Mouse (Mus musculus): ENCODE measurements around the gene Lrtm2. TPM values are rescaled to one million over a fixed set of nuclear protein-coding genes. Genes with fewer than 3 reads are reported as not detected.

The Lrtm2 gene
- polyA plus RNA-seq, 1 experiment from 2014 or later = 7.8 TPM

DNA sequence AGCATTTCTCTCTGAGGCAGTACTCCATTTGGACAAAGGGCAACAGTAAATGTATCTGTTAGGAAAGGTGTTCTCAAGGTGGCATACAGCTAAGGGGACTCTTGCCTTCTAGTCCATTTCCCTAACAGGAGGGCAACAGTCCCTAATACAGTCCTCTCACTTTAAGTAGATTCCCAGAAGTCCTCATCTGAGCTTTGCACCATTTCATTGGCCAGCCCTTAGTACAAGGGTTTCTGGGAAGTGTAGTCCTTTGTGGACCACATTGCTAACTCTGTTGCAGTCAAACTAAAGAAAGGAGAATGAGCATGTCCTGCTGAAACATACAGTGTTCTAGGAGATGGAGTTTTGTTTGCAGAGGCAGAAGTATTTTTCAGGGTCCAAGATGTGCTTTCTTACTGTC is 10.8 kb upstream of the Lrtm2 start:
- Histone ChIP-seq H3K4me2 (replicated peaks) (no peak overlapping the region), H3K27ac (no peak overlapping the region), H3K27me3 (ENCODE audit: control insufficient read depth, insufficient read depth, low read length) (no peaks in the 10 kb centered on the region), H3K4me3 (replicated peaks; ENCODE audit: low read length) (no peak overlapping the region), H3K9me3 (ENCODE audit: control insufficient read depth, low read length) (no peaks in the 10 kb centered on the region), H3K36me3 (replicated peaks; ENCODE audit: control insufficient read depth, insufficient read depth) (no peaks in the 10 kb centered on the region), H3K9ac (no peak overlapping the region), H3K4me1 (replicated peaks; ENCODE audit: control insufficient read depth, insufficient read depth, low read length) (no peaks in the 10 kb centered on the region)
- ATAC-seq (ENCODE audit: low FRiP score) (peak; percentile 89), DNase-seq (ENCODE audit: low spot score) (peak; percentile 77)

DNA sequence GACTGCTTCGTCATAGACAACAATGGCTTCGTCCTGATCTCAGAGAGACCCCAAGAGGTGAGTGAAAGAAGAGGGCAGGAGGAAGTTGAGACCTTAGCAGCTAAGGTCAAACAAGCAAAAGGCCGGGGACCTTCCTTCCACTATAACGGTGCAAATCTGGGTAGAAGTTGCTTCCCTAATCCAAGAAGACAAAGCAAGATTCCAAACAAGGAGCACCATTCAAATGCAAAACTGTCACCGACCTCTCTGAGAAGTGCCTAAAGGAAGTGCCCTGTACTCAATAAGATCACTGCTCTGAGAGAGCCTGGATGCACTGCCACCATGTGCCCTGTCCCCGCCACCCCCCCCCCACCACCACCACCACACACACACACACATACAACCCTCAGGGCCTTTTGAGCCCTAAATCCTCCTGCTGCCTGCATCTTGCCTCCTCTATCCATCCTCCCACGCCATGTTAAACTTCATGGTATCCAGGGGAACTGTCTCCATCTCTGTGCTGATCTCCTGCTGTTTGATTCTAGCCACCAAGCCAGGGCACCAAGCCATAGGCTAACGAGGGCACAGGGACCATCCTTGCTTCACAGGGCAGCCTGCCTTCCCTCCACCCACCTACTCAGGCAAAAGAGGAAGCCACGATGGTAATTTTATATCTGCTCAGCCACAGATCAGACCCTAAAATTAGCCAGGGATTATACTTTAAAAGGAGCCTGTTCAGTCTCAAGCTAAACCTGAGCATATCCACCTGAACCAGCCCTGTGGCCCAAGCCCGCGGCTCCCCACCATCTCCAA is 7.8 kb upstream of the Lrtm2 start:
- DNase-seq (ENCODE audit: low spot score) (no peak), ATAC-seq (ENCODE audit: low FRiP score) (no peak)
- Histone ChIP-seq H3K9ac (no peak overlapping the region), H3K27me3 (ENCODE audit: control insufficient read depth, insufficient read depth, low read length) (no peaks in the 10 kb centered on the region), H3K27ac (no peak overlapping the region), H3K36me3 (replicated peaks; ENCODE audit: control insufficient read depth, insufficient read depth) (no peaks in the 10 kb centered on the region), H3K4me2 (replicated peaks) (no peak overlapping the region), H3K4me1 (replicated peaks; ENCODE audit: control insufficient read depth, insufficient read depth, low read length) (no peaks in the 10 kb centered on the region), H3K9me3 (ENCODE audit: control insufficient read depth, low read length) (no peaks in the 10 kb centered on the region), H3K4me3 (replicated peaks; ENCODE audit: low read length) (no peak overlapping the region)
- 31% methylated on average over 11 of the region's 11 CpGs for WGBS

DNA sequence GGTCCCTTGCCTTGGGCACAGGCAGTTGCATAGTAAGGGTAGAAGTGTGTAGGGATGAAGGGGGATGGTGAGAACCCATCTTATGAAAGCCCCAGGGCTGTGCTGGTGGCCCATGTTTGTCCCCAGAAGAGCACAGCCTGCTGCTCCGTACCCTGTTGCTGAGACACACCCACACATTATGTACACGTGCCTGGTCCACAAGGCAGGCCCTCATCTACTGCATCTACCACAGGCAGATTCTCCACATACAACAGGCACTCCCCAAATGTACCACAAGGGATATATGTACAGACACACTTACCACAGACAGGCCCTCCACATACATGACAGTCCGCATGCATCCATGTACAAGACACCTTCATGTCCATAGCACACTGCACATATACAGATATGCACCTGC is 6.7 kb upstream of the Lrtm2 start:
- no peak for ATAC-seq (ENCODE audit: low FRiP score)
- Histone ChIP-seq H3K4me1 (replicated peaks; ENCODE audit: control insufficient read depth, insufficient read depth, low read length) (no peaks in the 10 kb centered on the region), H3K36me3 (replicated peaks; ENCODE audit: control insufficient read depth, insufficient read depth) (no peaks in the 10 kb centered on the region), H3K4me3 (replicated peaks; ENCODE audit: low read length) (no peak overlapping the region), H3K27me3 (ENCODE audit: control insufficient read depth, insufficient read depth, low read length) (no peaks in the 10 kb centered on the region), H3K27ac (no peak overlapping the region), H3K9ac (no peak overlapping the region), H3K9me3 (ENCODE audit: control insufficient read depth, low read length) (no peaks in the 10 kb centered on the region), H3K4me2 (replicated peaks) (no peak overlapping the region)
- no peak for DNase-seq (ENCODE audit: low spot score)
- WGBS = 73% methylated on average over 3 of the region's 3 CpGs

DNA sequence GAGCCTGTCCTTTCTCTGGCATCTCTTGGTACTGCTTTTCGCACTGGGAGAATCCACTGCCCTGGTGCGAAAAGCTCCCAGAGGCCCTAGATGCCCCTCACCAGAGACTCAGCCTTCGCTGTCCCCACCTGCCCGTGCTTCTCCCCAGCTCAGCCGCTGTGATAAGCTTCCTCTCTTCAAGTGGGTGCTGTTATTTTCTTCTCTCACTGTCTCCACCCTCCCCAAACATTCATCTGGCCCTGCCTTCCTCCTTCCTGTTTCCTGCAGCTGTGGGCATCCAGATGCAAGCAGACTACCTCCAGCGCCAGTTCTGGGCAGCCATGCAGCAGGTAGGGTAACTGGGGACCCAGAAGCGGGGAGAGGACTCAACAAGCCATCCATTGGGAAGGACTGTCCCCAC is 5.6 kb upstream of the Lrtm2 start:
- H3K9me3 ChIP-seq (ENCODE audit: control insufficient read depth, low read length) = no peaks in the 10 kb centered on the region
- H3K27me3 ChIP-seq (ENCODE audit: control insufficient read depth, insufficient read depth, low read length) = no peaks in the 10 kb centered on the region
- no peak overlapping the region for H3K9ac ChIP-seq
- H3K27ac ChIP-seq = no peak overlapping the region
- no peaks in the 10 kb centered on the region; the same call in 1 of the 2 replicates for H3K4me1 ChIP-seq (replicated peaks; ENCODE audit: control insufficient read depth, insufficient read depth, low read length)
- ATAC-seq (ENCODE audit: low FRiP score) (no peak), DNase-seq (ENCODE audit: low spot score) (no peak)
- H3K36me3 ChIP-seq (replicated peaks; ENCODE audit: control insufficient read depth, insufficient read depth) = no peaks in the 10 kb centered on the region
- WGBS = 89% methylated on average over 7 of the region's 7 CpGs
- no peak overlapping the region for H3K4me2 ChIP-seq (replicated peaks)
- H3K4me3 ChIP-seq (replicated peaks; ENCODE audit: low read length) = no peak overlapping the region

DNA sequence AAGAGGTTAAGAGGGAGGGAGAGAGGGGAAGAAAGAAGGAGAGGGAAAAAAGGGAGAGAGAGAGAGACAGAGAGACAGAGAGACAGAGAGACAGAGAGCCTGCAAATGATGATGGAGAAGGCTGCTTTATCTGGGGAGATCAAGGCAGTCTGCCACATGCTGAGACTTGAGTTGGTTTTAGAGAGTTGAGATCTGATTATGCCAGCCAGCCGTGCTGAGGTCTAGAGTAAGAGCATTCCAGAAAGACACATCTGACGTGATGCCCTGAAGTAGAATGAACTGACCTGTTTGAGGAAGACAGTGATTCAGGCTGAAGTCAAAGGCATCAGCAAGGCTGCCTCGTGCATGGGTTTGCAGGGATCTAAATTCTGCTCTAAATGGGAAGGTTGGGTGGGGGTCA is 3.3 kb upstream of the Lrtm2 start:
- WGBS = 49% methylated on average over 3 of the region's 3 CpGs
- peaks cover 21% of the 10 kb centered on the region for H3K4me1 ChIP-seq (replicated peaks; ENCODE audit: control insufficient read depth, insufficient read depth, low read length)
- H3K9me3 ChIP-seq (ENCODE audit: control insufficient read depth, low read length) = no peaks in the 10 kb centered on the region
- H3K9ac ChIP-seq = no peak overlapping the region
- H3K36me3 ChIP-seq (replicated peaks; ENCODE audit: control insufficient read depth, insufficient read depth) = no peaks in the 10 kb centered on the region
- no peak overlapping the region for H3K4me3 ChIP-seq (replicated peaks; ENCODE audit: low read length)
- DNase-seq (ENCODE audit: low spot score) = no peak
- no peak overlapping the region for H3K4me2 ChIP-seq (replicated peaks)
- H3K27me3 ChIP-seq (ENCODE audit: control insufficient read depth, insufficient read depth, low read length) = peaks cover 4% of the 10 kb centered on the region; the same call in 1 of the 2 replicates
- ATAC-seq (ENCODE audit: low FRiP score) = no peak
- H3K27ac ChIP-seq = no peak overlapping the region

DNA sequence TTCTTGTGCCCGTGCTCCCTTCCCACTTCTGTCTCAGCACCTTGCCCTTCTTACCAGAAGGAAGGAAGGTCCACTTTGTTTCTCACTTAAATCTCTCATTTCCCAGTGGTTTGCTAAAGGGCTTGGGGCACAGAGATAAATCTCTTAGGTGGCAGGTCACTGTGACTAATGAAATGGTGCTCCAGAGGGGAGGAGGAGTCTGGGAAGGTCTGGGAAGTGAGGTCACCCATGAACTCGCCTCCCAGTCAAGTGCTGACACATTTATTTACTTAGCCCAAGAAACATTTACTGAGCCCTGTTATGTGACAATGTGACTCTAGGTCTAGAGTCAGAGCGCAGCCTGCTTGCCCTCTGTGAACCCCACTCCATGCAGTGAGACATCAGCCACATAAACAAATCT is 2.6 kb upstream of the Lrtm2 start:
- ATAC-seq (ENCODE audit: low FRiP score) (no peak), DNase-seq (ENCODE audit: low spot score) (no peak)
- WGBS = 26% methylated on average over 3 of the region's 3 CpGs
- H3K27me3 ChIP-seq (ENCODE audit: control insufficient read depth, insufficient read depth, low read length) = peaks cover 4% of the 10 kb centered on the region; the same call in 1 of the 2 replicates
- H3K9me3 ChIP-seq (ENCODE audit: control insufficient read depth, low read length) = no peaks in the 10 kb centered on the region
- no peak overlapping the region for H3K9ac ChIP-seq
- no peak overlapping the region for H3K27ac ChIP-seq
- peaks cover 28% of the 10 kb centered on the region for H3K4me1 ChIP-seq (replicated peaks; ENCODE audit: control insufficient read depth, insufficient read depth, low read length)
- H3K4me2 ChIP-seq (replicated peaks) = no peak overlapping the region
- H3K36me3 ChIP-seq (replicated peaks; ENCODE audit: control insufficient read depth, insufficient read depth) = no peaks in the 10 kb centered on the region
- no peak overlapping the region for H3K4me3 ChIP-seq (replicated peaks; ENCODE audit: low read length)

DNA sequence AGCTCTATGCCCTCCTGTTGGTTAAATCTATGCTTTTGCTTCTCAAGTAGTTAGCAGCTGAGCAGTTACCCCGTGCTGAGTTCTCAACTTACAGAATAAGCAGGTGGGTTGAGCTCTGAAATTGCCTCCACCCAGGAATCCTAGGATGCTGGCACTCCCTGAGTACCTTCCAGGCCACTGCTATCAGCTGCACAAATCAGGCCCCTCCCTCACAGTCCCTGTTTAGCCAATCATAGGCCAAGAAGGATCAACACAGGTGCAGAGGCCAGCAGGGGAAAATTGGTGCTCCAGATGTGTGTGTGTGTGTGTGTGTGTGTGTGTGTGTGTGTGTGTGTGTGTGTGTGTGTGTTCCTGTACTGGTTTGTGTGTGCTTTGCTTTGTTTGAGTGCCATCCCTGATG is 1.5 kb upstream of the Lrtm2 start:
- Histone ChIP-seq H3K4me3 (replicated peaks; ENCODE audit: low read length) (no peak overlapping the region), H3K4me1 (replicated peaks; ENCODE audit: control insufficient read depth, insufficient read depth, low read length) (peaks cover 35% of the 10 kb centered on the region), H3K36me3 (replicated peaks; ENCODE audit: control insufficient read depth, insufficient read depth) (no peaks in the 10 kb centered on the region), H3K4me2 (replicated peaks) (no peak overlapping the region), H3K9ac (no peak overlapping the region), H3K9me3 (ENCODE audit: control insufficient read depth, low read length) (no peaks in the 10 kb centered on the region), H3K27me3 (ENCODE audit: control insufficient read depth, insufficient read depth, low read length) (peaks cover 4% of the 10 kb centered on the region; the same call in 1 of the 2 replicates), H3K27ac (no peak overlapping the region)
- 8% methylated on average over 1 of the region's 1 CpGs for WGBS
- no peak for DNase-seq (ENCODE audit: low spot score)
- no peak for ATAC-seq (ENCODE audit: low FRiP score)

DNA sequence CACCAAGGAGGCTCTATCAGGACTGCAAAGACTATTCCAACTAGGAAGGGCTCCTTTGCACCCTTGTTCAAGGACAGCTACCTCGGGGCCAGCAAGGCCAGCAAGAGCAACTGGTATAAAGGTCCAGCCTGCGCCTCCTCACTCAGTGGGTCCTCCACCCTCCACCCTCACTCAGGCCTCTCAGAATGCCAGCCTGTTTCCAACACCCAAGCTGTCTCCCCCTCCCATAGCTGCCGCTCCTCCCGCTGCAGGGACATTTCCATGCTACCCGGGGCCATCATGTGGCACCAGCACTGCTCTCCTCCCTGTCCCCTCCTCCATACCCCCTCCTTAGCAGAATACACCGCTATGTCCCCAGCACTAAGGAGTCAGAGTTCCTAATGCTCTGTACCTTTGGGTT is 630 bp downstream of the Lrtm2 start:
- no peak for DNase-seq (ENCODE audit: low spot score)
- H3K9me3 ChIP-seq (ENCODE audit: control insufficient read depth, low read length) = no peaks in the 10 kb centered on the region
- H3K9ac ChIP-seq = peak overlapping the region; percentile 82
- peaks cover 44% of the 10 kb centered on the region for H3K4me1 ChIP-seq (replicated peaks; ENCODE audit: control insufficient read depth, insufficient read depth, low read length)
- H3K4me3 ChIP-seq (replicated peaks; ENCODE audit: low read length) = peak overlapping the region; percentile 57
- 14% methylated on average over 6 of the region's 6 CpGs for WGBS
- no peaks in the 10 kb centered on the region for H3K36me3 ChIP-seq (replicated peaks; ENCODE audit: control insufficient read depth, insufficient read depth)
- H3K27me3 ChIP-seq (ENCODE audit: control insufficient read depth, insufficient read depth, low read length) = peaks cover 4% of the 10 kb centered on the region; the same call in 1 of the 2 replicates
- H3K27ac ChIP-seq = peak overlapping the region; percentile 77
- no peak; the same call in 1 of the 2 replicates for ATAC-seq (ENCODE audit: low FRiP score)
- peak overlapping the region; percentile 85 for H3K4me2 ChIP-seq (replicated peaks)

DNA sequence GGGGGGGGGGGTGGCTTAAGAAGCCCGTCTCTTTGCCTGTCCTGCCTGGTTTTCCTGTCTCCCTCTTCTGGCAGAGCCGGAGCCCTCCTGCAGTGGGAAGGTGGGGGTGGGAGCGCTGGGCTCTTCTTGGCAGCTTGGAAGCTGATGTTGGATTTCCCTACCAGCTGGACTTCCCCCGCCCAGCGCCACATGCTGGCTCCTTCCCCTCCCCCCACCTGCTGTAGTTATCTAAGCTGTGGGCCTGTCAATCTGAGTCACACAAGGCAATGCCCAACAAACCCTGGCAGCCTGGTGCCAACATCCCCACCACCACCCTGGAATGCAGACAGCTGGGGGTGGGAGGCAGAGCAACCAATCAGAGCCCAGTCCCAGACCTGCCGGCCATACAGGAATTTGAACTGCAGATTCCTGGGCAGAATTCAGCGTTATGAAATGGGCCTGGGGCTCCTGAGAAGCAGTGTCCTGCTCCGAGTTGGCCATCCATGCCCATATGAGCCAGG is 1.3 kb downstream of the Lrtm2 start:
- no peaks in the 10 kb centered on the region for H3K9me3 ChIP-seq (ENCODE audit: control insufficient read depth, low read length)
- peak overlapping the region; percentile 57 for H3K4me3 ChIP-seq (replicated peaks; ENCODE audit: low read length)
- H3K36me3 ChIP-seq (replicated peaks; ENCODE audit: control insufficient read depth, insufficient read depth) = no peaks in the 10 kb centered on the region
- 2% methylated on average over 8 of the region's 8 CpGs for WGBS
- DNase-seq (ENCODE audit: low spot score) = peak; percentile 72
- peak overlapping the region; percentile 82 for H3K9ac ChIP-seq
- peak overlapping the region; percentile 85 for H3K4me2 ChIP-seq (replicated peaks)
- peak overlapping the region; percentile 77 for H3K27ac ChIP-seq
- peaks cover 4% of the 10 kb centered on the region; the same call in 1 of the 2 replicates for H3K27me3 ChIP-seq (ENCODE audit: control insufficient read depth, insufficient read depth, low read length)
- ATAC-seq (ENCODE audit: low FRiP score) = peak; percentile 79
- H3K4me1 ChIP-seq (replicated peaks; ENCODE audit: control insufficient read depth, insufficient read depth, low read length) = peaks cover 44% of the 10 kb centered on the region
